Mouse (Mus musculus): ENCODE results near the gene Tmod3.

GRCm38 (mm10) chr9:75534431-75534962 is 25.0 kb downstream of the Tmod3 start:
- TF ChIP-seq CTCF (IDR thresholded peaks at IDR 0.05; ENCODE audit: extremely low read depth, insufficient read depth, low read length) (no peak), POLR2A (IDR thresholded peaks at IDR 0.05; ENCODE audit: extremely low read depth, insufficient read depth, low read length) (no peak)
